In genomic region chr11:75662131-75662530, GRCm38 (mm10) we compare ENCODE assay signal across 22 mouse cellular contexts. TPM values are rescaled to one million over a fixed set of nuclear protein-coding genes. Genes with fewer than 3 reads are reported as not detected.
DNase-seq lines count a peak whose midpoint lies in the region; ATAC-seq and TF ChIP-seq lines count a peak whose summit lies in the region.
"Had no signal": no experiment of that assay in that cellular context is flagged by ENCODE, and none has a peak within 500 bp of the region (broad histone marks: within the 10 kb centered on the region; RNA-seq: fewer than 3 reads in every experiment).

No protein-coding gene starts in this region.

- TF ChIP-seq CTCF in liver, postnatal 0 days (IDR thresholded peaks at IDR 0.05; ENCODE audit: low read depth), result no peak

- no peak for TF ChIP-seq EP300 in liver, postnatal 0 days (IDR thresholded peaks at IDR 0.05; ENCODE audit: low read depth)

- 89% methylated on average over 7 of the region's 7 CpGs for WGBS in embryonic facial prominence, embryonic 12.5 days
- 90% methylated on average over 7 of the region's 7 CpGs for WGBS in embryonic facial prominence, embryonic 10.5 days
- WGBS in heart, embryonic 12.5 days, result 86% methylated on average over 7 of the region's 7 CpGs
- WGBS in liver, postnatal 0 days (ENCODE audit: insufficient replicate concordance), result 89% methylated on average over 7 of the region's 7 CpGs
- WGBS in liver, embryonic 12.5 days (ENCODE audit: insufficient replicate concordance), result 84% methylated on average over 7 of the region's 7 CpGs

- H3K4me3 ChIP-seq in embryonic facial prominence, embryonic 12.5 days, result no peak overlapping the region
- H3K4me3 ChIP-seq in embryonic facial prominence, embryonic 10.5 days, result no peak overlapping the region
- H3K4me3 ChIP-seq in heart, embryonic 12.5 days, result no peak overlapping the region
- H3K4me3 ChIP-seq in liver, postnatal 0 days (ENCODE audit: low read depth, low read length), result no peak overlapping the region
- H3K4me3 ChIP-seq in liver, embryonic 12.5 days, result no peak overlapping the region
- peak overlapping the region; percentile 30 for H3K4me3 ChIP-seq in megakaryocyte, embryonic 14.5 days (replicated peaks)

- H3K27me3 ChIP-seq in embryonic facial prominence, embryonic 12.5 days, result no peaks in the 10 kb centered on the region
- H3K27me3 ChIP-seq in embryonic facial prominence, embryonic 10.5 days (replicated peaks; ENCODE audit: low read depth, poor library complexity, severe bottlenecking), result peaks cover 3% of the 10 kb centered on the region; the same call in 1 of the 2 replicates
- H3K27me3 ChIP-seq in heart, embryonic 12.5 days (replicated peaks), result no peaks in the 10 kb centered on the region
- no peaks in the 10 kb centered on the region for H3K27me3 ChIP-seq in liver, postnatal 0 days (ENCODE audit: insufficient read depth, low read length)
- no peaks in the 10 kb centered on the region for H3K27me3 ChIP-seq in liver, embryonic 12.5 days (replicated peaks)
- H3K27me3 ChIP-seq in megakaryocyte, embryonic 14.5 days (replicated peaks), result no peaks in the 10 kb centered on the region
- H3K27me3 ChIP-seq: CH12.LX, Patski had no signal

- 0 out of 2 replicates have a peak, but pooled peaks have one; percentile 19 for ATAC-seq in embryonic facial prominence, embryonic 12.5 days (ENCODE audit: insufficient number of reproducible peaks, insufficient read depth, low FRiP score, low TSS enrichment)
- no peak for ATAC-seq in heart, embryonic 12.5 days (ENCODE audit: insufficient number of reproducible peaks, low FRiP score)
- ATAC-seq in liver, postnatal 0 days, result no peak
- no peak for ATAC-seq in liver, embryonic 12.5 days
- no peak for ATAC-seq in megakaryocyte, adult 5-6 weeks (ENCODE audit: poor library complexity, severe bottlenecking)
- ATAC-seq: activated CD4-positive, CD25-positive, alpha-beta regulatory T cell, adult 4 months; CD4-positive, CD25-positive, alpha-beta regulatory T cell, adult 4 months; Patski had no signal

- H3K9ac ChIP-seq in embryonic facial prominence, embryonic 12.5 days, result no peak overlapping the region
- no peak overlapping the region for H3K9ac ChIP-seq in heart, embryonic 12.5 days
- H3K9ac ChIP-seq in liver, postnatal 0 days (replicated peaks), result no peak overlapping the region
- H3K9ac ChIP-seq in liver, embryonic 12.5 days, result no peak overlapping the region

- no peak for DNase-seq in embryonic facial prominence, embryonic 10.5 days (ENCODE audit: low spot score)
- DNase-seq in heart, adult 11 months, result peak; percentile 91
- no peak for DNase-seq in liver, postnatal 0 days
- DNase-seq: adrenal gland, adult 2 months; adrenal gland, adult 8-10 months; adrenal gland, postnatal 10 days; adrenal gland, postnatal 14 days; adrenal gland, postnatal 25 days; adrenal gland, postnatal 36 days; B cell, adult 2 months; cerebellum, adult 11 months; cerebellum, adult 11-12 months had no signal

- H3K27ac ChIP-seq in embryonic facial prominence, embryonic 12.5 days, result no peak overlapping the region
- no peak overlapping the region for H3K27ac ChIP-seq in embryonic facial prominence, embryonic 10.5 days (replicated peaks)
- no peak overlapping the region for H3K27ac ChIP-seq in heart, embryonic 12.5 days (ENCODE audit: poor library complexity, severe bottlenecking)
- no peak overlapping the region for H3K27ac ChIP-seq in liver, postnatal 0 days (ENCODE audit: low read depth)
- H3K27ac ChIP-seq in liver, embryonic 12.5 days, result no peak overlapping the region

- no peaks in the 10 kb centered on the region for H3K9me3 ChIP-seq in embryonic facial prominence, embryonic 12.5 days
- no peaks in the 10 kb centered on the region for H3K9me3 ChIP-seq in embryonic facial prominence, embryonic 10.5 days
- H3K9me3 ChIP-seq in heart, embryonic 12.5 days (replicated peaks), result no peaks in the 10 kb centered on the region
- no peaks in the 10 kb centered on the region for H3K9me3 ChIP-seq in liver, postnatal 0 days (ENCODE audit: low read length)
- no peaks in the 10 kb centered on the region for H3K9me3 ChIP-seq in liver, embryonic 12.5 days (replicated peaks)
- H3K9me3 ChIP-seq in megakaryocyte, embryonic 14.5 days, result no peaks in the 10 kb centered on the region
- H3K9me3 ChIP-seq: G1E had no signal

- peaks cover 61% of the 10 kb centered on the region for H3K36me3 ChIP-seq in embryonic facial prominence, embryonic 12.5 days
- peaks cover 69% of the 10 kb centered on the region for H3K36me3 ChIP-seq in embryonic facial prominence, embryonic 10.5 days (replicated peaks)
- peaks cover 93% of the 10 kb centered on the region for H3K36me3 ChIP-seq in heart, embryonic 12.5 days
- H3K36me3 ChIP-seq in liver, postnatal 0 days (replicated peaks; ENCODE audit: insufficient read depth, low read length), result peaks cover 77% of the 10 kb centered on the region
- H3K36me3 ChIP-seq in liver, embryonic 12.5 days, result peaks cover 96% of the 10 kb centered on the region
- peaks cover 93% of the 10 kb centered on the region for H3K36me3 ChIP-seq in megakaryocyte, embryonic 14.5 days (replicated peaks; ENCODE audit: low read length)

- no peaks in the 10 kb centered on the region for H3K4me1 ChIP-seq in embryonic facial prominence, embryonic 12.5 days
- 0 out of 2 replicates have a peak, but pooled peaks cover 3% of the 10 kb centered on the region for H3K4me1 ChIP-seq in embryonic facial prominence, embryonic 10.5 days
- peaks cover 4% of the 10 kb centered on the region for H3K4me1 ChIP-seq in heart, embryonic 12.5 days (replicated peaks)
- H3K4me1 ChIP-seq in liver, postnatal 0 days (ENCODE audit: insufficient read depth), result peaks cover 19% of the 10 kb centered on the region
- H3K4me1 ChIP-seq in liver, embryonic 12.5 days, result peaks cover 21% of the 10 kb centered on the region
- H3K4me1 ChIP-seq in megakaryocyte, embryonic 14.5 days, result peaks cover 55% of the 10 kb centered on the region

- no peak overlapping the region for H3K4me2 ChIP-seq in embryonic facial prominence, embryonic 12.5 days (replicated peaks)
- H3K4me2 ChIP-seq in heart, embryonic 12.5 days, result no peak overlapping the region
- H3K4me2 ChIP-seq in liver, postnatal 0 days (ENCODE audit: low read depth, low read length), result peak overlapping the region; percentile 47; the same call in 1 of the 2 replicates
- no peak overlapping the region for H3K4me2 ChIP-seq in liver, embryonic 12.5 days

RNA-seq across cellular contexts. Expression of gene Myo1c, which starts 11.8 kb away (rescaled TPM):
- 28.0 and 31.0 TPM in 2 replicates for polyA plus RNA-seq in embryonic facial prominence, embryonic 12.5 days (2016; fragmentation: Nextera tagmentation; extraction: Ambion mirVana)
- 19.3 and 22.3 TPM in 2 replicates for polyA plus RNA-seq in embryonic facial prominence, embryonic 10.5 days (2016; fragmentation: Nextera tagmentation; extraction: Ambion mirVana)
- polyA plus RNA-seq in heart, embryonic 12.5 days (2016; fragmentation: Nextera tagmentation; extraction: Ambion mirVana), result 72.3 and 76.7 TPM in 2 replicates
- 19.4 and 22.4 TPM in 2 replicates for polyA plus RNA-seq in liver, postnatal 0 days (2015; fragmentation: Nextera tagmentation; extraction: Ambion mirVana)
- 34.6 and 35.5 TPM in 2 replicates for polyA plus RNA-seq in liver, embryonic 12.5 days (2016; fragmentation: Nextera tagmentation; extraction: Ambion mirVana)
- 28.1 and 63.4 TPM in 2 replicates for polyA plus RNA-seq in megakaryocyte, embryonic 14.5 days (2012; ENCODE audit: insufficient read depth, low replicate concordance)
- 21.2 and 28.4 TPM in 2 replicates for total RNA-seq in megakaryocyte, adult 5-6 weeks (2015)
- total RNA-seq in megakaryocyte, adult 5-6 weeks (2017), result 25.3 and 29.2 TPM in 2 replicates

RNA-seq across cellular contexts. Expression of gene Crk, which starts 16.9 kb away (rescaled TPM):
- 135 and 142 TPM in 2 replicates for polyA plus RNA-seq in embryonic facial prominence, embryonic 12.5 days (2016; fragmentation: Nextera tagmentation; extraction: Ambion mirVana)
- 112 and 114 TPM in 2 replicates for polyA plus RNA-seq in embryonic facial prominence, embryonic 10.5 days (2016; fragmentation: Nextera tagmentation; extraction: Ambion mirVana)
- 110 and 111 TPM in 2 replicates for polyA plus RNA-seq in heart, embryonic 12.5 days (2016; fragmentation: Nextera tagmentation; extraction: Ambion mirVana)
- polyA plus RNA-seq in liver, postnatal 0 days (2015; fragmentation: Nextera tagmentation; extraction: Ambion mirVana), result 35.0 and 36.0 TPM in 2 replicates
- 50.2 and 53.6 TPM in 2 replicates for polyA plus RNA-seq in liver, embryonic 12.5 days (2016; fragmentation: Nextera tagmentation; extraction: Ambion mirVana)
- polyA plus RNA-seq in megakaryocyte, embryonic 14.5 days (2012; ENCODE audit: insufficient read depth, low replicate concordance), result 62.5 and 120 TPM in 2 replicates
- total RNA-seq in megakaryocyte, adult 5-6 weeks (2015), result 52.1 and 54.9 TPM in 2 replicates
- total RNA-seq in megakaryocyte, adult 5-6 weeks (2017), result 50.7 and 56.2 TPM in 2 replicates

RNA-seq across cellular contexts. Expression of gene Inpp5k, which starts 31.3 kb away (rescaled TPM):
- polyA plus RNA-seq in embryonic facial prominence, embryonic 12.5 days (2016; fragmentation: Nextera tagmentation; extraction: Ambion mirVana), result 19.8 and 20.8 TPM in 2 replicates
- 16.5 and 19.0 TPM in 2 replicates for polyA plus RNA-seq in embryonic facial prominence, embryonic 10.5 days (2016; fragmentation: Nextera tagmentation; extraction: Ambion mirVana)
- polyA plus RNA-seq in heart, embryonic 12.5 days (2016; fragmentation: Nextera tagmentation; extraction: Ambion mirVana), result 17.3 and 17.5 TPM in 2 replicates
- 16.7 TPM in 2 replicates for polyA plus RNA-seq in liver, postnatal 0 days (2015; fragmentation: Nextera tagmentation; extraction: Ambion mirVana)
- 15.0 and 15.8 TPM in 2 replicates for polyA plus RNA-seq in liver, embryonic 12.5 days (2016; fragmentation: Nextera tagmentation; extraction: Ambion mirVana)
- 38.5 and 43.3 TPM in 2 replicates for polyA plus RNA-seq in megakaryocyte, embryonic 14.5 days (2012; ENCODE audit: insufficient read depth, low replicate concordance)
- total RNA-seq in megakaryocyte, adult 5-6 weeks (2015), result 76.2 and 79.9 TPM in 2 replicates
- 44.5 and 46.5 TPM in 2 replicates for total RNA-seq in megakaryocyte, adult 5-6 weeks (2017)
